Mouse (Mus musculus) spleen, adult 12 weeks (tissue): ENCODE measurements around the gene Dcp1b.
A peak's percentile ranks its signal among the peaks of the same experiment; 100 is the strongest.

Experiments
- DNase-seq: peaks from one replicate; pipeline ENCODE4 v3.0.0; 2022; ENCODE audit warnings: low spot score

The Dcp1b gene

GRCm38 (mm10) chr6:119175078-119175853 lies at the start of gene Dcp1b:
Gene Dcp1b, plus strand, starts transcription at chr6:119175253.
- DNase-seq = peak; percentile 69

GRCm38 (mm10) chr6:119126991-119127390 lies 48.1 kb upstream of the Dcp1b start:
- no peak for DNase-seq

- no peak for DNase-seq
Observed at GRCm38 (mm10) chr6:119128076-119128475, 47.0 kb upstream of the Dcp1b start.

- no peak for DNase-seq
Observed at GRCm38 (mm10) chr6:119128521-119128920, 46.5 kb upstream of the Dcp1b start.

GRCm38 (mm10) chr6:119129664-119130063 lies 45.4 kb upstream of the Dcp1b start:
- DNase-seq = no peak

- no peak for DNase-seq
Observed at GRCm38 (mm10) chr6:119132111-119132735, 42.8 kb upstream of the Dcp1b start.

- DNase-seq = no peak
Observed at GRCm38 (mm10) chr6:119132863-119133262, 42.2 kb upstream of the Dcp1b start.

- no peak for DNase-seq
Observed at GRCm38 (mm10) chr6:119137768-119138167, 37.3 kb upstream of the Dcp1b start.

GRCm38 (mm10) chr6:119139561-119139960 lies 35.5 kb upstream of the Dcp1b start:
- no peak for DNase-seq

GRCm38 (mm10) chr6:119145109-119145508 lies 29.9 kb upstream of the Dcp1b start:
- no peak for DNase-seq

GRCm38 (mm10) chr6:119165677-119166076 lies 9.4 kb upstream of the Dcp1b start:
- no peak for DNase-seq

- no peak for DNase-seq
Observed at GRCm38 (mm10) chr6:119174307-119175074, 562 bp upstream of the Dcp1b start.

- DNase-seq = no peak
Observed at GRCm38 (mm10) chr6:119176103-119176502, 1.1 kb downstream of the Dcp1b start.

GRCm38 (mm10) chr6:119177101-119177500 lies 2.0 kb downstream of the Dcp1b start:
- DNase-seq = no peak

- DNase-seq = no peak
Observed at GRCm38 (mm10) chr6:119180188-119180587, 5.1 kb downstream of the Dcp1b start.

GRCm38 (mm10) chr6:119182211-119182610 lies 7.2 kb downstream of the Dcp1b start:
- DNase-seq = no peak

- DNase-seq = no peak
Observed at GRCm38 (mm10) chr6:119183781-119184180, 8.7 kb downstream of the Dcp1b start.

- DNase-seq = no peak
Observed at GRCm38 (mm10) chr6:119186658-119187057, 11.6 kb downstream of the Dcp1b start.

GRCm38 (mm10) chr6:119187631-119188030 lies 12.6 kb downstream of the Dcp1b start:
- no peak for DNase-seq

- DNase-seq = no peak
Observed at GRCm38 (mm10) chr6:119191478-119191877, 16.4 kb downstream of the Dcp1b start.

- DNase-seq = no peak
Observed at GRCm38 (mm10) chr6:119193571-119194154, 18.6 kb downstream of the Dcp1b start.

GRCm38 (mm10) chr6:119194161-119194560 lies 19.1 kb downstream of the Dcp1b start:
- no peak for DNase-seq
